Mouse (Mus musculus) hindbrain, embryonic 16.5 days (tissue): Measurements from ENCODE around the gene Fam171a2. TPM values are rescaled to one million over a fixed set of nuclear protein-coding genes. Genes with fewer than 3 reads are reported as not detected.

ENCODE experiments used
- ATAC-seq: fragments of 200-750 bp; cut with Nextera tagmentation; 2 replicates; pipeline ENCODE4 v1.8.0; 2017; ENCODE audit warnings: moderate TSS enrichment, moderate library complexity
- H3K27ac ChIP-seq: fragments of 300-500 bp; sonication (generic); 2 replicates; pipeline ENCODE4 v1.5.1; 2014; ENCODE audit warnings: low read depth, mild to moderate bottlenecking, control low read depth, low read length, moderate library complexity
- H3K27me3 ChIP-seq: fragments of 300-500 bp; sonication (generic); replicated peaks from 2 replicates; pipeline ENCODE4 v1.6.1; 2014; ENCODE audit warnings: low read length; ENCODE audit not compliant: control insufficient read depth, insufficient read depth
- H3K36me3 ChIP-seq: fragments of 300-500 bp; sonication (generic); 2 replicates; pipeline ENCODE4 v1.6.1; 2014; ENCODE audit warnings: mild to moderate bottlenecking, low read length, moderate library complexity, mixed read lengths; ENCODE audit not compliant: control insufficient read depth, insufficient read depth
- H3K4me1 ChIP-seq: fragments of 300-500 bp; sonication (generic); 2 replicates; pipeline ENCODE4 v1.6.1; 2014; ENCODE audit warnings: low read depth, low read length; ENCODE audit not compliant: control insufficient read depth, insufficient read depth
- H3K4me2 ChIP-seq: fragments of 300-500 bp; sonication (generic); 2 replicates; pipeline ENCODE4 v1.6.1; 2014; ENCODE audit warnings: mild to moderate bottlenecking, low read length, control low read depth, moderate library complexity
- H3K4me3 ChIP-seq: fragments of 300-500 bp; sonication (generic); 2 replicates; pipeline ENCODE4 v1.5.1; 2014; ENCODE audit warnings: mild to moderate bottlenecking, low read length, control low read depth, moderate library complexity
- H3K9ac ChIP-seq: fragments of 300-500 bp; sonication (generic); 2 replicates; pipeline ENCODE4 v1.6.1; 2014; ENCODE audit warnings: low read depth, mild to moderate bottlenecking, control low read depth, low read length, moderate library complexity
- H3K9me3 ChIP-seq: fragments of 300-500 bp; sonication (generic); 2 replicates; pipeline ENCODE4 v1.6.1; 2014; ENCODE audit warnings: mild to moderate bottlenecking, low read length, moderate library complexity; ENCODE audit not compliant: control insufficient read depth
- WGBS: fragments of 180-500 bp; shearing (Covaris S2); extraction: QIAGEN DNeasy Blood & Tissue Kit; methylation state at CpG from one replicate; pipeline ENCODE4 v1.1.7; 2014; 5-methylcytosine and 5-hydroxymethylcytosine counted together
- polyA plus RNA-seq: library from polyadenylated mRNA; unstranded; fragments of >200 nt; fragmentation: Nextera tagmentation; extraction: Ambion mirVana; gene quantifications from 2 replicates; pipeline ENCODE4 v1.2.1, GENCODE M21; 2015

Fam171a2 gene
- polyA plus RNA-seq, 1 experiment from 2014 or later, result 17.8 TPM

DNA sequence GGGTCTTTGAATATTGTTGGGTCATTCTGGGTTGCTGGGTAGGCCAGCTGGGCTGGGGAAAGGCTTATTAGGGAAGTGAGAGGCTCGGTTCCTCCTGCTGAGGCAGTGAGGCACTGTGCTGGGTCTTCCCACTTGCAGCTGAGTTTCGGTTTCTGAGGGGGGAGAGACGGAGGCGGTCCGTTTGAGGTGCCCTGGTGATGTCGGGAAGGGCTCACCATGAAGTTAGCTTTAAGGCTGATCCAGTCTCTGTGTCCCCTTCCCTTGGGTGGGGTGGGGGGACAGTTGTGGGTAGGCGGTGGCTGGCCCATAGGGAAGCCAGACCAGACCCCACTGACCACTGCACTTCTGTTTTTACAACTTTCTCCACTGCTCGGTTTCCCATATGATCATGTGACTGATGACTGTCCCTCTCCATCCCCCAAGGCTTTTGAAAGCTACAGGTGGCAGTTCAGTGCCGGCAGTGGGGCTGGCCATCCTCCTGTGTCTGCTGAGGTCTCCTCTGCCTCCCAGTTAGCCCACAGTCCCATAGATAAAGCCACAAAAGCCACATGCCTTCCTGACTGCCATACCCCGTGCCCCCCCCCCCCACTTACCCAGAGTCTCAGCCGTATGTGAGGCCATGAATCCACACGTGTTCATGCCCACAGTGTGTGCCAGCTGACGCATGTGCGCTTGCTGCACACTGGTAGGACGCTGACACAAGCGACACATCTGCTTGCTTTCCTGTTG, 15.2 kb downstream of the Fam171a2 start:
- Histone ChIP-seq H3K4me2 (0 out of 2 replicates have a peak overlapping the region, but pooled peaks have one; percentile 6), H3K27ac (no peak overlapping the region), H3K4me3 (no peak overlapping the region), H3K36me3 (peaks cover 17% of the 10 kb centered on the region), H3K9me3 (no peaks in the 10 kb centered on the region), H3K9ac (peak overlapping the region; percentile 28; the same call in 1 of the 2 replicates), H3K4me1 (peaks cover 18% of the 10 kb centered on the region), H3K27me3 (no peaks in the 10 kb centered on the region)
- no peak for ATAC-seq
- 66% methylated on average over 16 of the region's 16 CpGs for WGBS

DNA sequence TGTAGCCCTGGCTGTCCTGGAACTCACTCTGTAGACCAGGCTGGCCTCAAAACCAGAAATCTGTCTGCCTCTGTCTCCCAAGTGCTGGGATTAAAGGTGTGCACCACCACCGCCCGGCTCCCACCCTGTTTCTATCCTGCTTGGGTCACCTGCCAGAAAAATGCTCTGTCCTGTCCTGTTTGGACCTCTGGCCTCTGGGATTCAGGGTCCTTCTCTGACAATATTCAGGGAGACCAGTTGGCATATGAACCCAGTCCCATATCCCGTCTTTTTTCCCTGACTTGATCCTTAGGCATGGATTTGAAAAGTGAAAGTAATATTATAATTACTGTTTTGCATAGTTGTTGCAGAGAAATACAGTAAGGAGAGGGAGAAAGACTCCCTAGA, 15.8 kb downstream of the Fam171a2 start:
- Histone ChIP-seq H3K9ac (no peak overlapping the region), H3K4me3 (no peak overlapping the region), H3K27ac (no peak overlapping the region), H3K36me3 (peaks cover 15% of the 10 kb centered on the region), H3K27me3 (no peaks in the 10 kb centered on the region), H3K4me1 (peaks cover 14% of the 10 kb centered on the region), H3K9me3 (no peaks in the 10 kb centered on the region), H3K4me2 (no peak overlapping the region)
- ATAC-seq, result no peak
- 81% methylated on average over 3 of the region's 3 CpGs for WGBS

DNA sequence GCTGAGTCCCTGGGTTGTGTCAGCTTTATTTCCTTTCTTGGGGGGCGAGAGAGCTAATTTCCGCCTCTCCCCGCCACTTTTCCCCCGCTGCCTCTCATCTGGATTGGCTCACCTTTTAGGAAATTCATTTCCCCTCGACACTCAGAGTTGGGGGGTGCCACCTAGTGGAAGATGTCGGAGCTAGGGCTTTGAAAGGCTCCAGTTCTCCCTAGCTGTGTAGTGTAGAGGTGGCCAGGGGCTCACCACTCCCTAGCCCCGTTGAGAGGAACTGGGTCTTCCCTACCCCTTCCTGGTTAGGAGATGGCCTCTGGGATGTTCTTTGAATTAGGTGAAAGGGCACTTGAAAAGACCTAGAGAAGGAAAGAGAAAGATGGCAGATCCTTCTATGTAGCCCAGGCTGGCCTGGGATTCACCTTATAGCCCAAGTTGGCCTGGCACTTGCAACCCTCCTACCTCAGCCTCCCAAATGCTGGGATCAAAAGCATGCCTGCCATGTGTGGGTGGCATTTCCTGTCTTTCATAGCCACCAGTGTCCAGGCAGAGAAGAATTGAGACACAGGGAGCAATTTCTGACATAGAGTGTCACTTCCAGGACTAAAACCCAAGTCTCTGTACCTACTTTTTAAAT, 16.4 kb downstream of the Fam171a2 start:
- Histone ChIP-seq H3K9ac (peak overlapping the region; percentile 65), H3K4me2 (peak overlapping the region; percentile 98), H3K27ac (peak overlapping the region; percentile 79), H3K9me3 (no peaks in the 10 kb centered on the region), H3K4me3 (peak overlapping the region; percentile 69), H3K27me3 (no peaks in the 10 kb centered on the region), H3K36me3 (peaks cover 15% of the 10 kb centered on the region), H3K4me1 (peaks cover 14% of the 10 kb centered on the region)
- ATAC-seq, result peak; percentile 35; the same call in 1 of the 2 replicates
- under 1% methylated on average over 7 of the region's 7 CpGs for WGBS

DNA sequence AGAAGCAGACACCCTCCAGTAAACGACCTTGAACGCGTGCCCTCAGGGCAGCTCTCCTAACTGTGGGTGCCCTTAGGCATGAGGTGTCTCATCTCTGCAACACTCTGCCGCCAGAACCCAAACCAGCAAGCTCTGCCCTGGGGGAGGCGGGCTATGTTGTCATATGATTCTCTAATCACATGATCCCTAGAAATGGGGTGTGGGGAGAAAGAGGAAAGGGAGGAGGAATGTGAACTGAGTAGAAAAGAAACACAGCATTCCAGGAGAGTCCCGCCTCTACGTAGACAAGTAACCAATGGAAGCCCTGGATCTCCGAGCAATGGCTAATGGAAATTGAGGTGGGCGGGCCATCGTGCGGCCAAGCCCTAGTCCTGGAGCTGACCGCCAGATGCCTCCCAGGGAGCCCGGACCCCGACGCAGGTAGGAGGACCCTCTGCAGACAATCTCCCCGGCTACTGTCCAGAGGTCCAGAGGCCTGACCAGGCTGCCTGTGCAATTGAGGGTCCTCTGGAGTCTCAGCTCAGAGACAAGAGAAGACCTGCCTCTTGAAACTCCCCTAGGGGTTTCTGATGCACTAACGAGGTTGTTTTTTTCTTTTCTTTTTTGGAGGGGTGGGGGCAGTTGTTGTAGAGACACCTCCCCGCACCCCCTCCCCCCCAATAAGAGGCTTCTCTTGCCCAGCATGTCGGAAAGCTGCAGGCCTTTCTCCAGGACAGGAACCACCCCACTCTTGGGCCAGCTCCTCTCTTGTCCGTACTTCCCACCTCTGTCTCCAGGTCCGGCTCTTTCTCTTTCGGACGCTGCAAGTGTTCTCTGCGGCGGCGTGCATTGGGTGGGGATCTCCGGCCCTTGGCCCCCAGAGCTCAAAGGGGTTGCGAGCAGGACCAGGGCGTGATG, 17.1 kb downstream of the Fam171a2 start, which contains the start of gene Grn:
Gene Grn, plus strand, starts transcription at position 195 of the 897 bp plus-strand sequence.
- H3K4me1 ChIP-seq, result peaks cover 14% of the 10 kb centered on the region
- H3K27ac ChIP-seq, result peak within 1 kb of the TSS; percentile 79
- peaks cover 11% of the 10 kb centered on the region for H3K36me3 ChIP-seq
- 0% methylated on average over 29 of the region's 29 CpGs for WGBS
- H3K4me3 ChIP-seq, result peak within 1 kb of the TSS; percentile 69
- no peaks in the 10 kb centered on the region for H3K27me3 ChIP-seq
- peak within 1 kb of the TSS; percentile 65 for H3K9ac ChIP-seq
- peak; percentile 93 for ATAC-seq
- H3K4me2 ChIP-seq, result peak within 1 kb of the TSS; percentile 98
- H3K9me3 ChIP-seq, result no peaks in the 10 kb centered on the region

DNA sequence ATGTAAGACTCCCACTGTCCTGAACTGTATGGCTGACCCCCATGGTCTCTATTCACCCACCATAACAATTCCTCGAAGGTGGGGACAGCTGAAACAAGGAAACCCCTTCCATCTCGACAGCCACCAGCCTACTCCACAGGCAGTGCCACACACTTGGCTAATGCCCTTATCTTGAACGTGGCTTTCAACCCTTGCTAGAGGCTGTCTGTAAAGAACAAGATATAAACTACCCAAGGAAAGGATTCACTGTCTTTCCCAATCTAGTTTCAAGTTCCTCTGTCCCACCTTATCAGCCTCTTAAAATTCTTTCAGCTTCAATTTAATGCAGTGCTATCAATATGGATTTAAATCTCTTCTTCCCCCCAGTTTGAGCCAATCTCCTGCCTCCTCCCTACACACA, 17.9 kb downstream of the Fam171a2 start:
- no peak overlapping the region for H3K27ac ChIP-seq
- 43% methylated on average over 3 of the region's 3 CpGs for WGBS
- peak overlapping the region; percentile 98 for H3K4me2 ChIP-seq
- peaks cover 14% of the 10 kb centered on the region for H3K4me1 ChIP-seq
- peak overlapping the region; percentile 65 for H3K9ac ChIP-seq
- ATAC-seq, result no peak
- H3K27me3 ChIP-seq, result no peaks in the 10 kb centered on the region
- peaks cover 3% of the 10 kb centered on the region for H3K36me3 ChIP-seq
- no peaks in the 10 kb centered on the region for H3K9me3 ChIP-seq
- H3K4me3 ChIP-seq, result peak overlapping the region; percentile 69

DNA sequence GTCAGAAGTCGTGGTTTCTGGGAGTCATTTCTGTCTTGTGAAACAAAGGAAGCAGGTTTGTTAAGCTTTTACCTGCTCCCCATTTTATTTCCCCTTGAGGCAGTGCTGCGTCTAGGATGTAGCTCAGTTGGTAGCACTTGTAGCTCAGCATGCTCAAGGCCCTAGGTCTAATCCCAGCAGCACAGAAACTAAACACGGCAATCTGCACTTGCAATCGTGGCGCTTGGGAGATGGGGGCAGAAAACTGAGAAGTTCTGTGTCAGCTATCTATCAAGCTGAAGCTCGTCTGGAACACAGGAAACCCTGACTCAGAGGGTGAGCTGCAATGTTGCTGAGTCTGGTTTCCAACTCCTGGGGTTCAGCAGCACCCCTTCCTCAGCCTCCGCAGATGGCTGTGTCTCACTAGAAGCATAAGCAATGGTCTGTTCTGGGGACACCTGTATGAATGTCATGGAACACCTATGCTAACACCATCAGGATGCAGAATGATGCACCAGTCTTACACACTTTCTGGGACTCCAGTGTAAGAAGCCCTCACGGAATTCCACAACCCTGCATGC, 18.4 kb downstream of the Fam171a2 start:
- WGBS, result 77% methylated on average over 8 of the region's 8 CpGs
- no peak overlapping the region; the same call in 1 of the 2 replicates for H3K4me2 ChIP-seq

DNA sequence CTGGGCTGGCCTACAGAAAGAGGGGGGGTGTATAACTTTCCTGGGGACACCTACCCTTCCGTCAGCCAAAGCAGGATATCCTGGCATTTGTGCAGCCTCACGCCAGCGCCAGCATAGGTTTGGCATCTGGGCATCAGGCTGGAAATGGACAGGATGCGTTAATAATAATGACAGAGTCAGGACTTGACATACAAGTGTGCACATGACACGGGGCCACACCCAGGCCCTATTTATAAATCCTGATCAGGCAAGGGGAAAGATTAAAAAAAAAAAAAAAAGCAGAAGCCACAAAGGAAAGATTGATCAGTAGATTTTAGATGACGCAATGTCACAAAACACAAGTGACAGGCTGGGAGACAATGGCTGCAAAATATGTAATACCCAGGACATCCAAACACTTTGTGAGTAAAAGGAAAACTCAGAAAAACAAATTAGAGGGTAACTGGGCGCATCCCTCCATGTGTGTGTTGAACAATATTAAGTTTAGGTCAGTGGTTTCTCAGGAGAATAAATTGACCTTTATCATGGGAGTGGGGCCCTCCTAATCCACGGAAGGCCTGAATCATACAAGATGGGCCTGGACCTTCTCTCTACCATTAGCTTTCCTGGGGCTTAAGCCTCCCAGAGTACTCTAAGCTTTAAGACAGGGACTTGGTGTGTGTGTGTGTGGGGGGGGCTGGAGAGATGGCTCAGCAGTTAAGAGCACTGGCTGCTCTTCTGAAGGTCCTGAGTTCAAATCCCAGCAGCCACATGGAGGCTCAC, 21.7 kb downstream of the Fam171a2 start:
- Histone ChIP-seq H3K4me3 (no peak overlapping the region), H3K4me2 (no peak overlapping the region), H3K36me3 (no peaks in the 10 kb centered on the region), H3K27me3 (no peaks in the 10 kb centered on the region), H3K27ac (no peak overlapping the region), H3K9ac (no peak overlapping the region), H3K4me1 (peaks cover 7% of the 10 kb centered on the region), H3K9me3 (no peaks in the 10 kb centered on the region)
- no peak for ATAC-seq
- WGBS, result 83% methylated on average over 8 of the region's 8 CpGs

More for the DNA sequence above, 18.4 kb downstream of the Fam171a2 start:
- Histone ChIP-seq H3K9ac (no peak overlapping the region), H3K9me3 (no peaks in the 10 kb centered on the region), H3K36me3 (peaks cover 3% of the 10 kb centered on the region; the same call in 1 of the 2 replicates), H3K27me3 (no peaks in the 10 kb centered on the region), H3K4me1 (peaks cover 14% of the 10 kb centered on the region), H3K27ac (no peak overlapping the region), H3K4me3 (no peak overlapping the region)
- ATAC-seq, result no peak

DNA sequence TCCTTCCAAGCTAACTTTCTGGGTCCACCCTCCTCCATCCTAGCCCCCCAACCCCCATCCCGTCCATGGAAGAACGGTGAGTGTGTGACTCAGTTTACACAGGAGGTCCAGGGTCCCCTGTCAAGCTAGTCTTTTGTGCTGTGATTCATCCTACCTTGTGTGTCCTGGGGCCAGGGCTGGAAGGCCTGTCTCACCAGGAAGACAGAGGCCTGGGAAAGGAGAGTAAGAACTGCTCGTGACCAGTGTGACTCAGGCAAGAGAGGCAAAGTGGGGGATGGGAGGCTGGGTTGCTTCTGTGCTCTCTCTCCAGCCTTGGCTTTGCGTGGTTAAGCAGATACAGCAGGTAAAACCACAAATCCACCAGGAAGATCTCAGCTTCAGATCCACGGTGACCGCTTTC, 22.8 kb downstream of the Fam171a2 start:
- no peaks in the 10 kb centered on the region for H3K27me3 ChIP-seq
- H3K4me1 ChIP-seq, result peaks cover 4% of the 10 kb centered on the region
- H3K36me3 ChIP-seq, result no peaks in the 10 kb centered on the region

More for the DNA sequence above, 22.8 kb downstream of the Fam171a2 start:
- Histone ChIP-seq H3K27ac (no peak overlapping the region), H3K9me3 (0 out of 2 replicates have a peak, but pooled peaks cover 2% of the 10 kb centered on the region), H3K4me3 (no peak overlapping the region), H3K9ac (no peak overlapping the region), H3K4me2 (no peak overlapping the region)
- 75% methylated on average over 6 of the region's 6 CpGs for WGBS
- ATAC-seq, result no peak
